Mouse (Mus musculus): Measurements from ENCODE around the gene Tmprss12. TPM values are rescaled to one million over a fixed set of nuclear protein-coding genes. Genes with fewer than 3 reads are reported as not detected.
A peak's percentile ranks its signal among the peaks of the same experiment; 100 is the strongest.
"Not testable (repeated sequence)": the region's sequence is repeated elsewhere in the genome, so short reads cannot be mapped to it uniquely, and the experiment has no call there.

The Tmprss12 gene
- total RNA-seq, 2 experiments from 2014 or later: not detected

DNA sequence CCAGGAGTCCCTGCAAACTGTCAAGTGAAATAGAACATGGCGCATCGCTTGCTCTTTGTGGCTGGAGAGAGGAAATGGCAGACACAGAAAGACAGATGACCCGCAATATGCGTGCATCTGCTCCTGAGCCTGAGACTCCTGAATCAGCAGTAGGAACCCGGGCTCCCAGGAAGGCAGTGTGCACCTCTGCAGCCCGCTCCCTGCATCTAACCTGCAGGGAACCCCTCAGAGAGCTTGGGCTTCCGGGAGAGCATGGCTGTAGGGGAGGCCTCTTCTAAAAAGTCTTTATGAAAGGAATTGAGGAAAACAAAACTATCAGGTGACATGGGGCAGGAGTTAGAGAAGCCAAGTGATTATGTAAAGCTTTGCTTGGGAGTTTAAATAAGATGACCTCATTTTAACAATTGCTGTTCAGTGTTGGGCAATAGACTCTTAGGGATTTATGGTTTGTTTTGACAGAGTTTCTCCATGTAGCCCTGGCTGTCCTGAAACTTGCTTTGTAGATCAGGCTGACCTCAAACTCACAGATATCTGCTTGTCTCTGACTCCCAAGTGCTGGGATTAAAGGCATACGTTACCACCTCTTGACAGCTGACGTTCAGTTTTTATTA lies 39.8 kb downstream of the Tmprss12 start:
- DNase-seq: peak in 1 of 2 experiments; percentile 12
- intact Hi-C loops (cut with DNase I): loop anchor here (5.0 kb wide), 2 partner anchors 47 to 53 kb away; no protein-coding TSS in a partner anchor

DNA sequence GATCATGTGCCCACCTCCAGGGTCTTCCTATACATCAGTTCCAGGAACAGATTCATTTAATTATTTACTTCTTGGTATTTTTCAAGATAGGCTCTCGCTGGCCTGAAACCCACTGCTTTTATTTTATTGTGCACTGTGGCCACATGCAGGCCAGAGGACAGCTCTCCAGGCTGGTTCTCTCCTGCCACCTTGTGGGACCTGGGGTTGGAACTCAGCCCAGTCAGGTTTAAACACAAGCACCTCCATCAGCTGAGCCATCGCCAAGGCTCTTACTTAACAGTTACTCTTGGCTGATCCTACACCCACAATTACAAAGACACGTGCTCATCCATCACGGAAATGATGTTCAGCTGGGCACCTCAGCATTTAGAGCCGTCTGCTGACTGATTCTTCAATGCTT lies 40.5 kb downstream of the Tmprss12 start:
- peak in 1 of 2 experiments; percentile 41 for DNase-seq
- intact Hi-C loops (cut with DNase I): loop anchor here (5.0 kb wide), 2 partner anchors 46 to 54 kb away; no protein-coding TSS in a partner anchor

DNA sequence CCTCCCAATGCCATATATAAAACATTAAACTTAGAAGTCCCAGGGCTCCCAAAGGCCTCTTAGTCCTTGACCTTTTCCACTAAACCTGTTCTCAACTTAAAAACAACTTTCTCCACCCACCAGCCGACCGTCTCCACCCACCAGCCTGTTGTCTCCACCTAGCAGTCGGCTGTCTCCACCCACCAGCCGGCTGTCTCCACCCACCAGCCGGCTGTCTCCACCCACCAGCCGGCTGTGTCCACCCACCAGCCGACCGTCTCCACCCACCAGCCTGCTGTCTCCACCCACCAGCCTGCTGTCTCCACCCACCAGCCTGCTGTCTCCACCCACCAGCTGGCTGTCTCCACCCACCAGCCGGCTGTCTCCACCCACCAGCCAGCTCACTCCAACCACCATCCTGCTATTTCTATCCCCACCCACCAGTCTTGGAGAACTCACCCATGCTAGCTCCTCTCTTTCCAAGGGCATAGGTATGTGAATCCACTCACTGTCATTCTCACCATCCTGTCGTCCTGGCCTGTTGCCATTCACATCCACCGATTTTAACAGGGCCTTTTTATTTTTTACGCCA lies 43.5 kb downstream of the Tmprss12 start:
- intact Hi-C loops (cut with DNase I): loop anchor here (5.0 kb wide), 2 partner anchors 43 to 57 kb away; no protein-coding TSS in a partner anchor

DNA sequence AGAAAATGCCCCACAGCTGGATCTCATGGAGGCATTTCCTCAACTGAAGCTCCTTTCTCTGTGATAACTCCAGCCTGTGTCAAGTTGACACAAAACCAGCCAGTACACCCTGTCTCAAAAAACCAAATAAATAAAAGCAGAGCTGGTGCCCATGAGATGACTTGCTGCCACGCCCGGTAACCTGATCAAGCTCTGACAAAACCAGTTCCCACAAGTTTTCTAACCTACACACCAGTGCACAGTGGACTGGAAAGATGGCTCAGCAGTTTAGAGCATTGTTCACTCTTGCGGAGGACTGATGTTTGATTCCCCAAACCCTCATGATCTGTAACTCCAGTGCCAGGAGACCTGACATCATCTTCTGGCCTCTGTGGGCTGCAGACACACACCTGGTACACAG lies 44.6 kb downstream of the Tmprss12 start:
- no peak for DNase-seq
- intact Hi-C loops (cut with DNase I): no loop called here

More for the DNA sequence above, 43.5 kb downstream of the Tmprss12 start:
- no peak for DNase-seq

DNA sequence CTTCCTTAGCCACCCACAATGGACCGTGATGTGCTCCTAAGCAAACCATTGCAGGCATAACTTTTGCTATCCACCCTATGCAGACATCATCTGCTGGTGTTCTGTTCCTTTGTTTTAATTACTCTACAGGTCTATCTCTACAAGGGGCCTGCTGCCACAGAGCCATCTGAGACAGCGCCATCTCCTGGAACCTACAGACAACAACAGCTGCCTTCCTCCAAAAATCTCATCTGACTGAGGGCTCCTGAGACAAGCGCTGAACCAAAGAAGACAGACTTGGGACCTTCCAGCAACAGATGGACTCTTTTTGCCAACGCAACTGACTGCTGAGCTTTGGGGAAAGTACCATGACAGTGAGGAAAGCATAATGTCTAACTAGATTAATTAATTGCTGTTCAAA lies 47.5 kb downstream of the Tmprss12 start:
- intact Hi-C loops (cut with DNase I); DNase-seq: not testable (repeated sequence)

DNA sequence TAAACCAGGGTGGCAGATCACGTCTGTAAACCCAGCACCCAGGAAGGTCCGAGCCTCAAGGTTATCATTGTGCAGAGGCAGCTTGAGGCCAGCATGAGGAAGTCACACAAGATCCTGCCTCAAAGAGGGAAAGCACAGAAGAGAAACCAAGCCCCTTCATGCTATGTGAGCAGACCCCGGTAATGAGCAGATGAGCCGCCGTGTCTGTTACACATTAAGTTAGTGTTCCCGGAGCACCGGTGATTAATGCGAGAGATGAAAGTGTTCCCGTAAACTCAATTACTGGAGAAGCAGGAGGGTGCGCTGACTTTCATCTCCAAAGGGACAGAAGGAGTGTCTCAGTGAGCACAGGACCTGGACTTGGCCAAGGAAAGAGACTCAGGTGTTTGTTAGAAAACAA lies 48.7 kb downstream of the Tmprss12 start:
- DNase-seq; intact Hi-C loops (cut with DNase I): not testable (repeated sequence)

DNA sequence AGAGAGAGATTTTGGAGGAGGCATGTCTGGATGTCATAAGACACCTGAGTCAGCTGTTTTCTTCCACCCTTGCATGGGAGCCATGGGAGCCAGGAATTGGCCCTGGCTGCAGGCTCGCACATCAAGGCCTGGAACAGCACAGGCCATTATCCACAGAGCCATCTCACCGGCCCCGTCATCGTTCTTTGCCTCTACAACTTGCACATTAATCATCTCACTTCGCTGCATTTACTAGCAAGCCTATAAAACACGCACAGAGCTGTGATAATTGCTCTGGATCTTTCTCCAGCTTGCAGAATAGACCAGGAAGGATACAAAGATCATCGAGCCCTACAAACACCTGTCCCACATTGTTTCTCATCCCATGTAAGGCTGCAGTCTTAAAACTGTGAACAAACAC lies 50.1 kb downstream of the Tmprss12 start:
- DNase-seq: no peak
- intact Hi-C loops (cut with DNase I): no loop called here

DNA sequence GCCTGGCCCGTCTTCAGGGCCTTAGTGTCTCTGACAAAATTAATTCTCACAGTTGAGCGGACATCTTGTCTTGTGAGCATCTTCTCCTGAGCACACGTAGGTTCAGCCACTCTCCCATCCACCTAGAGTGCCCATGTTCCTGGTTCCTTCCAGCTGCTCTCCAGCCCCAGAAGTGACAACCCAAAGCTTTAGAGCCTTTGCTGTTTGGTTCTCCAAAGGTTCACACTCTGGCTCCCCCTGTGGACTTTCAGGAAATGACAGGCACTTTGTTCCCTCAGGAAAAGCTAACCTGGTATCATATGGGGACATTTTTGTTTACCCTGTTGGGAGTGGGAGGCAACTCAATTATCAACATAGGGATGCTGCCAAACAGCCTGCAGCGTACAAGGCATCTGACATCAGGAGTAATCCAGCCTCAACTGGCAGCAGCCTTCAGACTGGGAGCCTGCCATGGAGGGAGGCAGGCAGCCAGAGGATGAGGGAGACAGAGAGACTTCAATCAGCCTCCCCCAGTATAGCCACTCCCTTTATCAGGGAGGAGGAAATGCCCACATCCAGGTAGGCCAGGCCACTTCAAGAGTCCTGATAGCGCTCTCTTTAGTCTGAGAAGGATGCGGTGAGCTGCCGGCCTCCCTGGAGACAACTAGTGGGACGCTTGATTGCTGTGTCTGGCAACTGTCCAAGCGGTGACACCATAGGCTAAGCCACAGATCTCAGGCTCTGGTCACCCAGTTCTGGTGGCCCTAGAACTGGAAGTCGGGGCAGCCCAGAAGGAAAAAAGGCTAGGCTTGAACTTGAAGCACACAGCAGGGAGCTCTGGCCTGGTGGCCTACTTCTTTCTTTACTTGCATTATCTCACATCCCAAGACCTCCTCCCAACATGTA lies 51.7 kb downstream of the Tmprss12 start:
- intact Hi-C loops (cut with DNase I); DNase-seq: not testable (repeated sequence)

DNA sequence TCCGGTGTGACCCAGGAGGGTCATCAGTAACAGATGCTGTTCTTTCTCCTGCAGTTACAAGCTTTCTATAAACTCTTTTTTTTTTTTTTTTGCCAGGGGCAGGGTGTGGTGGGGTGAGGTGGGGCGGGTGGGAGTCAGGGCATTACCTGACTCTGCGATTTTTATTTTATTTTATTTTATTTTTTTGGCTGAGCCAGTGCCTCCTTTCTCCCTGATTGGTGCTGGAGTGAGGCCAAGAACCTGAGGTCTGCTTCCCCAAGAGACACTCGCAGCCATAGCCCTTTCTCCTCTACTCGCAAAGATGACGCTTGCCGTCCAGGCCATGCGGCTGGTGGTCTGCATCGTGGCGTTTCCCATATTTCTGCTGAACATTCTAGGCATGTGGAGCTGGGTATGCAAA lies 54.0 kb downstream of the Tmprss12 start, which contains the start of gene Mettl7a3:
TSS of gene Mettl7a3 (plus strand) at position 301 of the 400 bp plus-strand sequence.
- intact Hi-C loops (cut with DNase I): no loop called here
- no peak for DNase-seq

DNA sequence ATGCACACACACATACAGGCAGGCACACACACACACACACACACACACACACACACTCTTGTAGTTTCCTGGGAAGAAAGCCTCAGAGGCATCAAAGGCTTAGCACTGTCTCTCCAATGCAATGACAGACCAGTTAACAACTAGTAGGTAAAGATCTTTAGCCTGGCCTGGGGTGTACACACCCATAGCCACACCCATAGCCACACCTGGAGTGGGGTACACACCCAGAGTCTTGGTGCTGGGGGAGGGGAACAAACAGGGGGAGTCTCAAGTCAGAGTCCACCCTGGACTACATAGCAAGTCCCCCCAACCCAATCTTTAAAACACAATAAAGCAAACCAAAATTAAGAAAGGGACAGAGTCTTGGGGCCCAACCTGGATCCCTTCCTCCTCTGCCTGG lies 56.7 kb downstream of the Tmprss12 start:
- DNase-seq; intact Hi-C loops (cut with DNase I): not testable (repeated sequence)

DNA sequence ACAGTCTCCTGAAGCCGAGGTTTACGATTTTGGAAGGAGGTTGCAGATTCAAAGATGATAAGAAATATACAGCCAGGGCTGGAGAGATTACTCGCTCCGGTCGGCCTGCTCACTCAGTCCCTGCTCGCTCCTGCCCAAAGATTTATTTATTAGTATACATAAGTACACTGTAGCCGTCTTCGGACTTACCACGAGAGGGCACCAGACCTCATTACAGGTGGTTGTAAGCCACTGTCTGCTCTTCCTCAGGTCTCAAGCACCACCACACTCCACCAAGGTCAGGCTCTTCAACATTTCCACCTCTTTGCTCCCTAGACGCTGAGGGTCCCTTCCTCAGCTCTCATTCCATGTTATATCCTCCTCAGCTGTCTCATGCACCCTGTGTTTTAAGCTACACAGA lies 57.2 kb downstream of the Tmprss12 start:
- peak in 1 of 2 experiments; percentile 62 for DNase-seq
- intact Hi-C loops (cut with DNase I): not testable (repeated sequence)

DNA sequence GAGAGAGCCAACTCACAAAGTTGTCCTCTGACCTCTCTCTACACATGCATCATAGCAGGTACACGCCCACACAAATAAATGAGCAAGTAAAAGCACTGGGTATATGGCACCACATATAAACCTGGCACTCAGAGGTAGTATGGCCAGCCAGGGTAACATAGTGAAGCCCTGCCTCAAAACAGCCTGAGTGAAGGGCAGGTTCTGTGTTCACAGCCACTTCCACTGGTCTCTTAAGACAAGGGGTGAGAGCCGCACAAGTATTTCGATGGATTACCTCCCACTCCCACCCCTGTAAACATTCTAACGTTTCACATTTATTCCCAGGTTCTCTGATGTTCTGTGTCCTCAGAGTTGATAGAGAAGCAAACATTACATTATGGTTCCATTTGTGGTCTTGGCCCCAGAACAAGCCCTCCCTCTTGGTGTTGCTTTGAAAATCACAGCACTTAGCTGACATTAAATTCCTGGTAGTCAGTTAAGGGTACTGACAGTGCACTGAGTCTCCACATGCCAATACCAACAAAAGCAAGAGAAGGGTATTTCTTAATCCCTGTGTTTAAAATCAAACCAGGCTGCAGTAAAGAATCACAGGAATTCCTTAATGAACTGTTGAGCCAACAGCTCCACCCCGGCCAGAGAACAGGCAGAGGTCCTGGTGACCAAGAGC lies 60.8 kb downstream of the Tmprss12 start:
- intact Hi-C loops (cut with DNase I): not testable (repeated sequence)

More for the DNA sequence above, 60.8 kb downstream of the Tmprss12 start:
- not testable (repeated sequence) for DNase-seq

Other genes with a start within 250 kb of the Tmprss12 start
- 10 to 100 TPM; 21.0 to 21.5 TPM for gene Dip2b, start 242.2 kb upstream of the Tmprss12 start, total RNA-seq (2021)
- 10 to 100 TPM; 40.5 to 53.9 TPM for gene Atf1, start 53.0 kb upstream of the Tmprss12 start, total RNA-seq (2021)
- gene Mettl7a1, start 23.3 kb downstream of the Tmprss12 start, total RNA-seq (2021): 10 to 100 TPM; 46.3 to 62.3 TPM
- not detected for gene Mettl7a3, start 54.1 kb downstream of the Tmprss12 start, total RNA-seq (2021)
- not detected for gene Methig1, start 72.3 kb downstream of the Tmprss12 start, total RNA-seq (2021)
- gene Mettl7a2, start 72.4 kb downstream of the Tmprss12 start, total RNA-seq (2021): 1 to 10 TPM in 1 of 2 experiments, under 1 TPM in 1; 0.89 to 1.0 TPM
- gene Higd1c, start 83.7 kb downstream of the Tmprss12 start, total RNA-seq (2021): not detected
- gene Gm5475, start 141.3 kb downstream of the Tmprss12 start, total RNA-seq (2021): not detected
- gene Slc11a2, start 144.2 kb downstream of the Tmprss12 start, total RNA-seq (2021): 10 to 100 TPM; 45.2 TPM
- gene Letmd1, start 188.2 kb downstream of the Tmprss12 start, total RNA-seq (2021): 10 to 100 TPM; 12.2 to 14.8 TPM
- gene Csrnp2, start 214.7 kb downstream of the Tmprss12 start, total RNA-seq (2021): 1 to 10 TPM; 2.5 to 3.0 TPM